Mouse (Mus musculus) ES-E14 (cell line): ENCODE results near the gene Adat2.

ENCODE experiments used
- CHD2 ChIP-seq: IDR thresholded peaks from 2 replicates; pipeline ENCODE4 v1.6.1; 2014; ENCODE audit warnings: mild to moderate bottlenecking, low read depth, low read length, inconsistent platforms
- ZC3H11A ChIP-seq: IDR thresholded peaks from 2 replicates; pipeline ENCODE4 v1.6.1; 2012; ENCODE audit warnings: low read depth, mild to moderate bottlenecking, inconsistent platforms, low read length, borderline replicate concordance

DNA sequence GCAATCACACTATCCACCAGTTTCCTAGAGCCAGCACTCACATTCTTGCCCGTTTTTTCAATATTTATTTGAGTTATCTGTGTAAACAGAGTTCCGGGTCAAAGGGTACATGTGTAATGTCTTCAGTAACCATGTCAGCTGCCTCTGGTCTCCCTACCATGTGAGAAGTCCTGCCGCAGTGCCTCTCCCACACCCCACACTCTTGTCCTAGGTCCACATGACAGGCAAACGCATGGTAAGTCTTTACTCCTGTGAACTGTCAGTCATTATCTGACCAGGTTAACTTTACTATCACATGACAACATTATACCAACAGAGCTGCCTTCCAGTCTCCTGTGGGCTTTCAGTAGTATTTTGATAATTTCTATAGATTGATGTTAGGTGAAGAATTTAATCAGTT is 24.5 kb upstream of the Adat2 start:
- TF ChIP-seq CHD2, result no peak
- no peak for TF ChIP-seq ZC3H11A
